Mouse (Mus musculus): Measurements from ENCODE around the gene Zfp148.
"Not testable (repeated sequence)": the region's sequence is repeated elsewhere in the genome, so short reads cannot be mapped to it uniquely, and the experiment has no call there.

The Zfp148 gene

GRCm38 (mm10) chr16:33379944-33380881 is at the start of gene Zfp148:
Zfp148 (plus strand) TSS chr16:33380836.
- DNase-seq (ENCODE audit: low spot score) = not testable (repeated sequence)

DNA sequence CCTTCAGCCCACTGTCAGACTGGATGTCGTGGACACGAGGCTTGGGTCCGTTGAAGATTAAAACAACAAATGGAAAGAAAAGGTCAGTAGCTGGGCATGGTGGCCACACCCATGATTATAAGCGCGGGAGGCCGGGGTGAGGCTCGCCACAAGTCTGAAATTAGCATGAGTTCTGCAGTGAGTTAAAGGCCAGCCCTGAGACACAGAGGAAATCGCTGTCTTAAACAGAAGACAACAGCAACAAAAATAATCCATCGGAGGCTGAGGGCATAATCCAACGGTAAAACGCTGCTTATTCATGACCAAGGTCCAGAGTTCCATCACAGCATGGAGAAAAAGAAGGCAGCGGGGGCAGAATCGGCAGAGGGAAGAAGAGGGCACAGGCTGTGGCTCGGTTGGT is 47.6 kb upstream of the Zfp148 start:
- no peak for DNase-seq (ENCODE audit: low spot score)

DNA sequence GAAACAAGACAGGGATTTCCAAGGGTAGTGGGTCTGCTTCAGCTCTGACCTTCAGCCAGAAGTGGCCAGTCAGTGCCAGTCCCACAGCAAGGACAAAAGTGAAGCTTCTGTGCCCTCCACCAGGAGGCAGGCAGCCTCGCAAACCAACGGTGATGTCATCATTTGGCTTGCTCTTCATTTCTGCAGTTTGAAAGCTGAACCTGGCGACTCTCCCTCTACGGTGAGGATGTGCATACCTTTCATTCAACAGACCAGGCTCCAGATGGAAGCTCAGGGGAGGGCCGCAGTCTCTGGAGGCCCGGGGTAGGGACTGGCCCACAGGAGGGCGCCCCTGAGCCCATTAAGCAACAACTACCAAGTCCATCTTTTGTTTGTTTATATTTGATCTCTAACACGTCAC is 43.5 kb upstream of the Zfp148 start:
- peak; percentile 74 for DNase-seq (ENCODE audit: low spot score)

GRCm38 (mm10) chr16:33337681-33338080 is 43.0 kb upstream of the Zfp148 start:
- peak; percentile 12 for DNase-seq (ENCODE audit: low spot score)

DNA sequence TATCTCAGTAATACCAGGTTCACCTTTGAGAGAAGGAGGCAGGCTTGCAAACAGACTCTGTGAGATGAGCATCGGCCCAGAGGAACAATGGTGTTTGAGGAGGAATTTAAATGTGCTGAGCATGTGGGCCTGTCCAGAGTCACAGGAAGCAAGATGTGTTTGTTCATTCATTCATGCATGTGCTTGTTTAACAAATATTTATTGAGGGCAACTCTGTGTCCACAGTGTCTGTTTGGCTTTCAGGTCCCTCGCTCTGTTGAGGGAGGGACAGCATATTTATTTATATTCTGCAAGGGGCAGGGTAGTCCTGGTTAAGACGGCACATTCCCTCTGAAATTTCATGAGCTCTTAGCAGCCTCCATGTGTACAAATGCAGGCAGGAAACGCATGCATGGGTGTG is 42.1 kb upstream of the Zfp148 start:
- DNase-seq (ENCODE audit: low spot score) = peak; percentile 37

DNA sequence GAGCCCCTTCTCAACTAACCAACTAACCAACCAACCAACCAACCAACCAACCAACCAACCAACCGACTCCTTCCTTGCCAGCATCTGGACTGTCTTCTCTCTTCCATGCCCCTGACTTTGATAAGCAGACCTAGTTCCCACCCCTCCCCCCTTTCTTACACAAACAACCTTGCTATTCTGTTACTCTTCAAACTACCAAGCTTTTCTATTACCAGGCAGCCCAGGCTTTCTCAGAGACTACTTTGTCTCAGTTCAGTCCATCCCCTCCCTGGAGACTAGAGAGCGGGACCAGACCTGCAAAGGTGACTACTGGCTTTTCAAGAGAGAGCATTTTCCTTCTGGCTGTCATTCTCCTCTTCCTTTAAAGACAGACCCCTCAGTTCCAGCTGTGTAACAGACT is 41.2 kb upstream of the Zfp148 start:
- peak; percentile 72 for DNase-seq (ENCODE audit: low spot score)

GRCm38 (mm10) chr16:33342356-33342755 is 38.3 kb upstream of the Zfp148 start:
- peak; percentile 13 for DNase-seq (ENCODE audit: low spot score)

DNA sequence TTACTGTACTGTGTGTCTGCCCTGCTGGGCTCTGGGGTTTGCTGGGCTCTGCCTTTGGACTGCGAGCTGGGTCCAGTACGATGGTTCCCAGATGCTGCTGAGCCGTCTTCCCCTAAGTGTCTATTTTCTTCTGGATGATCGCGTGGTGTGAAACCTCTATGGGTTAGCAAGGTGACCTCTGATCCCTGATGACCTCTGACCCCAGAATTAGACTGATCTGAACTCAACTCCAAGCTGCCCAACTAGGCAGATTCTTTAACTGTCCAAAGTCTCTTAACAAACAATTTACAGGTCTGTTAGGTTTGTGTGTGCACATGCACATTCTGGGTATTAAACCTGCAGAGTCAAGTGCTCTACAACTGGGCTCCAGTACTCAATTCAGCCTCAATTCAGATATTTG is 37.5 kb upstream of the Zfp148 start:
- DNase-seq (ENCODE audit: low spot score) = peak; percentile 75

GRCm38 (mm10) chr16:33343601-33344000 is 37.0 kb upstream of the Zfp148 start:
- DNase-seq (ENCODE audit: low spot score) = peak; percentile 16

DNA sequence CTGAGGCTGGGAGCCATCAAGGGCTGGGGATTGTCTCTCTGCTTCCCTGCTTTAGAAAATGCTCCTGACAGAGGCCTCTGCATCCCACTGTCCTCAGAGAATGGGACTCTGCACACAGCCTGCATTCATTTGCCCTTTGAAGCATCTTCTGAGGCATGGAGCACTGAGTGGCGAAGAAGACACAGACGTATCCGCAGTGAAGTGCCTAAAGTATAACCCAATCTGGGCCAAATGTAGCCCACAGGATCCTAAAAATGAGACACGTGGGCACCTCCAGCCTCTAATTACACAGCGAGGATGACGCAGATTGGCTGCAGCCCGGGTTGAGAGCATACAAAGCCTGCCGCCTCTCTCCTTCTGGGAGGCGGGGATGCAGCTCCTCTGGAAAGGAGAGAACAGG is 36.3 kb upstream of the Zfp148 start:
- DNase-seq (ENCODE audit: low spot score) = no peak

- peak; percentile 44 for DNase-seq (ENCODE audit: low spot score)
Measured at GRCm38 (mm10) chr16:33344875-33345274, 35.8 kb upstream of the Zfp148 start.

DNA sequence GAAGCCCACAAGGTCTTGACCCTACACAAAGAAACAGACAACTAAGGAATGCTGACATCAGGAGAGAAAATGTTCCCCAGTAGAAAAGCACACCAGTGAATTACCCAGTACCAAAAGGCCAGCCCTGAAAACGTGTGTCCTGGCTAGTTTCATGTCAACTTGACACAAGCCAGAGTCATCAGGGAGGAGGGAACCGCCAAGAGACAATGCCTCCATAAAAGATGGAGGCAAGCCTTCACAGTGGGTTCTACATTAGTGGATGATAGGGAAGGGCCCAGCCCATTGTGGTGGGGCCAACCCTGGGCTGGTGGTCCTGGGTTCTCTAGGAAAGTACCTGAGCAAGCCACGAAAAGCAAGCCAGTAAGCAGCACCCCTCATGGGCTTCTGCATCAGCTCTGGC is 34.3 kb upstream of the Zfp148 start:
- peak; percentile 25 for DNase-seq (ENCODE audit: low spot score)

DNA sequence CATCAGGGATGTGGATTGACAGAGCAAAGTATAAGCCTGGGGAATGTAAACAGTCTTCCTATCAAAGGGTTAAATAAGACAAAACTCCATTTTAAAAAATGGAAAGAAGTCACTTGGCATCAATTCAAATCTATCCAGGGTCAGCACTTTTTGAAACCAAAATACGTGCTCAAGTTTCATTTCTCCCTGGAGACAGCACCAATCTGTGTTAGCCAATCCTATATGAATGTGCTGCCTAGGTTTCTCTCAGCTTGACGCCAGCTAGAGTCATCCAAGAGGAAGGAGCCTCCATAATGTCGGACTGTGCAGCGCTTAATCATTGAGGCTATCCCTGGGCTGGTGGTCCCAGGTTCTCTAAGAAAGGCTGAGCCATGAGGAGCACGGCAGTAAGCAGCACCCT is 33.5 kb upstream of the Zfp148 start:
- no peak for DNase-seq (ENCODE audit: low spot score)

- DNase-seq (ENCODE audit: low spot score) = no peak
Measured at GRCm38 (mm10) chr16:33357805-33358204, 22.8 kb upstream of the Zfp148 start.

DNA sequence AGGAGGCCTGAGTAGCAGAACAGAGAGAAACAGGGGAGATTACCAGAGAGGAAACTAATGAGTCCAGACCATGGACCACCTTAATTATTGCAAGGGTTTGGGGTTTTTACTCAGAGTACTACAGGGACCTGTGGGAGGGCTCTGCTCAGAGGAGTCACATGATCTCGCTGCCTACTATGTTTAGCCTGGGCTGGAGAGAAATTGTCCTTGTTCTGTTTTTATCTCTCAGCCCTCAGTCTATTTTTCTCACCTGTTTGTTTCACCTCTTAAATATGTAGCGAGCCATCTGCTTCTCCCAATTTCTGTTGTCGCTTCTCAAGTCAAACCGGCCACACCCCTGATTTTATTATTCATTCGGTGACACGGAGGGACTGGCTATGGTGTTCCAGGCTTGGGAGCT is 14.9 kb upstream of the Zfp148 start:
- DNase-seq (ENCODE audit: low spot score) = no peak

DNA sequence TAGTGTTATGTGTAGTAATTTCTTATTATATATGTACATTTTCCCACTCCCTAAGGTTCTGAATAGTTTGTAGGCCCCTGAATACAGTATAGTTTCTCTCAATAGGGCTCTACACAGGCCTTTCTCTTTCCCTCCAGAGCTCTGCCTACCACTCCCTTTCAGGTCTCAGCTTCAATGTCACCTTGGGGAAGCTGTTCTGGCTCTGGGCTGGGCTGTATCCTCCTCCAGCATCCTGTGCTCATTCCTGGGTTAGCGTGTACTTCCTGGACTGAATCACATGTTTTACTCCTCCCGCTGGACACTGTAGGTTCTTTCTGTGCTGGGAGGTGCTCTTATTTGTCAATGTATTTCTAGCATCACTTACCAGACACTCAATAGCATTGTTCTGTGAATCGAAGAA is 12.0 kb upstream of the Zfp148 start:
- DNase-seq (ENCODE audit: low spot score) = no peak

- DNase-seq (ENCODE audit: low spot score) = peak; percentile 30
Measured at GRCm38 (mm10) chr16:33370836-33371235, 9.8 kb upstream of the Zfp148 start.

GRCm38 (mm10) chr16:33372611-33373010 is 8.0 kb upstream of the Zfp148 start:
- no peak for DNase-seq (ENCODE audit: low spot score)

DNA sequence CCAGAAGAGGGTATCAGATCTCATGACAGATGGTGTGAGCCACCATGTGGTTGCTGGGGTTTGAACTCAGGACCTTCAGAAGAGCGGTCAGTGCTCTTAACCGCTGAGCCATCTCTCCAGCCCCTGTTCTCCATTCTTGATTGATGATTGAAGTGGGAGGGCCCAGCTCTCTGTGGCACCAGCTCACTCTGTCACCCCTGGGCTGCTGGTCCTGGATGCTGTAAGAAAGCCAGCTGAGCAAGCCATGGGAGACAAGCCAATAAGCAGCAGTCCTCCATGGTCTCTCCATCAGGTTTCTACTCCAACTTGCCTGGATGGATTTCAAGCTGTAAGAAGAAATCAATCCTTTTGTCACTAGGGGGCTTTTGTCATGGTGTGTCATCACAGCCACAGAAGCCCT is 7.3 kb upstream of the Zfp148 start:
- DNase-seq (ENCODE audit: low spot score) = no peak

GRCm38 (mm10) chr16:33376266-33376665 is 4.4 kb upstream of the Zfp148 start:
- no peak for DNase-seq (ENCODE audit: low spot score)

GRCm38 (mm10) chr16:33379219-33379943 is 1.3 kb upstream of the Zfp148 start:
- peak; percentile 21 for DNase-seq (ENCODE audit: low spot score)

GRCm38 (mm10) chr16:33380882-33381613 is 412 bp downstream of the Zfp148 start:
- DNase-seq (ENCODE audit: low spot score) = peak; percentile 90
